Mouse (Mus musculus) forebrain, embryonic 12.5 days (tissue): Measurements from ENCODE around the gene Faiml. TPM values are rescaled to one million over a fixed set of nuclear protein-coding genes. Genes with fewer than 3 reads are reported as not detected.

ENCODE experiments used
- ATAC-seq: fragments of 200-750 bp; cut with Nextera tagmentation; 2 replicates; pipeline ENCODE4 v1.8.0; 2017; ENCODE audit warnings: moderate TSS enrichment; ENCODE audit not compliant: low FRiP score
- H3K27ac ChIP-seq: fragments of 300-500 bp; sonication (generic); 2 replicates; pipeline ENCODE4 v1.5.1; 2016; ENCODE audit warnings: mild to moderate bottlenecking
- H3K27me3 ChIP-seq: fragments of 300-500 bp; sonication (generic); 2 replicates; pipeline ENCODE4 v1.6.1; 2016; ENCODE audit warnings: mild to moderate bottlenecking
- H3K36me3 ChIP-seq: fragments of 300-500 bp; sonication (generic); replicated peaks from 2 replicates; pipeline ENCODE4 v1.6.1; 2016; ENCODE audit warnings: mild to moderate bottlenecking
- H3K4me1 ChIP-seq: fragments of 300-500 bp; sonication (generic); 2 replicates; pipeline ENCODE4 v1.6.1; 2016
- H3K4me2 ChIP-seq: fragments of 300-500 bp; sonication (generic); 2 replicates; pipeline ENCODE4 v1.6.1; 2016; ENCODE audit warnings: mild to moderate bottlenecking, moderate library complexity
- H3K4me3 ChIP-seq: fragments of 300-500 bp; sonication (generic); replicated peaks from 2 replicates; pipeline ENCODE4 v1.5.1; 2016; ENCODE audit warnings: mild to moderate bottlenecking
- H3K9ac ChIP-seq: fragments of 300-500 bp; sonication (generic); 2 replicates; pipeline ENCODE4 v1.6.1; 2016; ENCODE audit warnings: mild to moderate bottlenecking
- H3K9me3 ChIP-seq: fragments of 300-500 bp; sonication (generic); 2 replicates; pipeline ENCODE4 v1.6.1; 2016
- WGBS: fragments of 180-500 bp; shearing (Covaris S2); methylation state at CpG from one replicate; pipeline ENCODE4 v1.1.7; 2016; 5-methylcytosine and 5-hydroxymethylcytosine counted together
- polyA plus RNA-seq: library from polyadenylated mRNA; unstranded; fragments of >200 nt; fragmentation: Nextera tagmentation; extraction: Ambion mirVana; gene quantifications from 2 replicates; pipeline ENCODE4 v1.2.1, GENCODE M21; 2016

Gene Faiml
- polyA plus RNA-seq, 1 experiment from 2014 or later = not detected

DNA sequence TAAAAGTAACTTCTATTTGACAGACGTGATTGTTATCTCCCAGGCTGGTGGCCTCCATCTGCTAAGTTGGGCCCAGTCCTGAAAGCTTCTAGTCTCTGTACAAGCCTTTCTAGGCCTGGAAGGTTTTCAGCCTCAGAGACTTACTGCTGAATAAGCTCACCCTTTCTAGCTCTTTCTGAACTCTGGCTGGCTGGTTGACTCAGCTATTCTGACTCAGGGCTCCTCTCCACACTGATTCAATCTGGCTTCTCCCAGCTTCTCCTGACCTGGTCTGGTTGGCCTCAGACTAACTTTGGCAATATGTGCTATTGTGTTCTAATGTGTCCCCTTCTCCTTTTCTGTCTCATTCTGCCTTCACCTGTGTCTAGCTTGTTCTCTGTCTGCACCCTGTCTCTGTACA is 2.2 kb upstream of the Faiml start:
- Histone ChIP-seq H3K4me2 (no peak overlapping the region), H3K27me3 (no peaks in the 10 kb centered on the region), H3K27ac (no peak overlapping the region), H3K9me3 (no peaks in the 10 kb centered on the region), H3K9ac (no peak overlapping the region), H3K4me3 (no peak overlapping the region), H3K36me3 (no peaks in the 10 kb centered on the region), H3K4me1 (peaks cover 9% of the 10 kb centered on the region; the same call in 1 of the 2 replicates)
- 85% methylated on average over 1 of the region's 1 CpGs for WGBS
- no peak for ATAC-seq

DNA sequence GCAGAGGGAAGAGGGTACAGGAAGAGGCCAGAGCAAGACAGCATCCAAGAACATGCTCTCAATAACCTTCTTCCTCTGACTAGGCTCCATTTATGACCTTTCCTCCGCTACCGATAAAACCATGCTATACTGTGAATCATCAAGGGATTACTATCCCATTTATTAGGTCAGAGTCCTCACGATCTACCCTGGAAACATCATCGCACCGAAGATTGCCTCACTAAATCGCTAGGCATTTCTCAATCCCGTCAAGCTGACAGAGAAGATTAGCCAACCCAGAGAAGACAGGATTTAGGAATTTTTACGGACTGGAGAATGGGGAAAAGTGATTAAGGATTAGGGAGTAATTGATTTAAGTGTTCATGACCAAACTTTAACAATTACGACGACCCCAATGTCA is 1.2 kb upstream of the Faiml start:
- no peak for ATAC-seq
- no peak overlapping the region for H3K4me3 ChIP-seq

DNA sequence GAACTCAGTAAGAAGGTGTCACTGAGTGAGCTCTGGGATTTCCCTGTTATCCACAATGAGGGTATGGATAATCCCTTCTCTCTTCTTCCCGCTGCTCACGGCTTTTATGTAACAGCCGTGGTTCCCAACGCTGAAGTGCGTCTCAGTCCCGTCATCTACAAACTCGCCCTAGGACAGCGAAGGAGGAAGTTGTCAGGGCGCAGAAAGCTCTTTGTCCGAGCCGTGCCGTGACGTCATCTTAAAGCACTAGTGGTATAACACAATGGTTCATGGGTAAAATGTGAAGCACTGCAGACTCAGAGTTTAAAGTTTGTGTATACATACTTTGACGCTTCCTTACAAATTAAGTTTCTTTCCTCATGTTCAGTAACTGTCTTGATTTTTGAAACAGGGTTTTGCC is 7.6 kb downstream of the Faiml start:
- Histone ChIP-seq H3K4me3 (no peak overlapping the region), H3K27me3 (no peaks in the 10 kb centered on the region), H3K4me2 (no peak overlapping the region), H3K9ac (no peak overlapping the region), H3K9me3 (no peaks in the 10 kb centered on the region), H3K4me1 (no peaks in the 10 kb centered on the region), H3K27ac (no peak overlapping the region), H3K36me3 (no peaks in the 10 kb centered on the region)
- no peak for ATAC-seq
- WGBS = 87% methylated on average over 14 of the region's 14 CpGs

More for the DNA sequence above, 1.2 kb upstream of the Faiml start:
- Histone ChIP-seq H3K27me3 (no peaks in the 10 kb centered on the region), H3K4me1 (0 out of 2 replicates have a peak, but pooled peaks cover 4% of the 10 kb centered on the region), H3K36me3 (no peaks in the 10 kb centered on the region), H3K4me2 (no peak overlapping the region), H3K27ac (no peak overlapping the region), H3K9me3 (no peaks in the 10 kb centered on the region), H3K9ac (no peak overlapping the region)
- 77% methylated on average over 10 of the region's 10 CpGs for WGBS

DNA sequence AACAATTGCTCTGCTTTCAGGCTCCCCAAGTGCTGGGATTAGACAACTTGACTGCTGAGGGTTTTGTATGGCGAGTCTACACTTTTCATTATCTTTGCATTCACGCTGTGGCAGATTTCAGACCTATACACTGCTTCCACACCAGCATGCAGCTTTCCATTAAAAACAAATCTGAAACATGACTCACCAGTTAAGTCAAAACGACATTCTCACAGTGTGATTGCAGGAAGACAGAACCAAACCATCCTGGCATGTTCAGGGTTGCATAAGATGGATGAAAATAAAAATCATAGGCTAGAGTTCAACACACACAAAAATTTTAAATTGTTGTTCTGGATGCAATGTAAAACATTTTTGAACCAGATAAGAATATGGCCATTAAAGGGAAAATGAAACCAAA is 12.5 kb downstream of the Faiml start:
- ATAC-seq = no peak
- Histone ChIP-seq H3K9me3 (no peaks in the 10 kb centered on the region), H3K36me3 (no peaks in the 10 kb centered on the region), H3K4me2 (no peak overlapping the region), H3K4me3 (no peak overlapping the region), H3K27ac (no peak overlapping the region), H3K9ac (no peak overlapping the region), H3K4me1 (no peaks in the 10 kb centered on the region), H3K27me3 (no peaks in the 10 kb centered on the region)
- 50% methylated on average over 3 of the region's 3 CpGs for WGBS

DNA sequence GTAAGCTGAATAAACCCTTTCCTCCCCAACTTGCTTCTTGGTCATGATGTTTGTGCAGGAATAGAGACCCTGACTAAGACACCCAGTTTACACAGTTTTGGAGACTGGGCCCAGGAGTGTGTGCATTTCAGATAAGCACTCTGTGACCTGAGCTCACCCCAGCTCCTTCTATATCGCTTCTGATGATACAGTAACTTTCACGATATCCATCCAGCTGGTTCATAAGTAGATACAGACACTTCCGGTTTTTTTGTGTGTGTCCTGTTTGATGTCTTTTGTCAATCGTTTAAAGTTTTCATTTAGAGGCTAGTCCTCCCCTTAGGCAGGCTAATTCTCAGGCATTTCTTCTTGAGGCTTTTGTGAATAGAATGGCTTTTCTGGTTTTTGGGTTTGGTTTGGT is 15.4 kb downstream of the Faiml start:
- no peak for ATAC-seq
- Histone ChIP-seq H3K4me1 (0 out of 2 replicates have a peak, but pooled peaks cover 3% of the 10 kb centered on the region), H3K9me3 (no peaks in the 10 kb centered on the region), H3K27me3 (no peaks in the 10 kb centered on the region), H3K4me2 (no peak overlapping the region), H3K27ac (no peak overlapping the region), H3K36me3 (no peaks in the 10 kb centered on the region), H3K9ac (no peak overlapping the region), H3K4me3 (no peak overlapping the region)
- WGBS = 89% methylated on average over 4 of the region's 4 CpGs

DNA sequence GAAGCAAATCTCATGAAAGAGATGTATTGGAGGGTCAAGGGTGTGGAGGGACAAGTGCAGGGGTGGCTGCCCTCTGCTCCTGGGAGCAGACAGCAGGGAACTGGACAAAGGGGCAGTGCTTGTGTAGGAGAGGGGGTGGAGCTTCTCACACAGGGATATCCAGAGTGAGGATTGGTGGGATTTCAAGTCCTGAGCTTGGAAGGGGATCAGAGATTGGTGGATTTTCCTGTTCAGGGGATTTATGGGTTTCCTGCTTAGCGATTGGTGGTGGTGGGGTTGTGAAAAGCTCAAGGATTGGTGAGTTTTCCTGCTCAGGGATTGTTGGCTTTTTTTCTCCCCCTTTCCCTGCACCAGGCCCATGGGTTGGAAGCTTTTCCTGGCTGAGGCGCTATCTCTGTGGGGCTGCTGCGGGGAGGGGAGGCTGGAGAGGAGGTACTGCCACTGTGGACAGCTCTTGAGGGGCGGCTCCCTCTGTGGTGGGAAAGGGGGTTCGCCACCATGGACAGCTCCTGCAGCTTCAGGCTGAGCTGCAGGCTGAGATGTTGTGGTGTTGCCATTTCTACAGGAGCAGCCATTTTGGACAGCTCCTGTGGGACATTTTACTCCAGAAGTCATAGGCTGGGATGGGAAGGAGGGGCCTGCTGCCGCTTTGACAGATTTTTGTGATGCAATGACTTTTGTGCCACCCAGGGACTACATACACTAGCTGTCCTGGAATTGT is 18.9 kb downstream of the Faiml start:
- no peak overlapping the region for H3K4me2 ChIP-seq
- H3K9ac ChIP-seq = no peak overlapping the region
- H3K27ac ChIP-seq = no peak overlapping the region
- 0 out of 2 replicates have a peak, but pooled peaks cover 3% of the 10 kb centered on the region for H3K4me1 ChIP-seq
- no peak overlapping the region for H3K4me3 ChIP-seq
- H3K27me3 ChIP-seq = no peaks in the 10 kb centered on the region
- 27% methylated on average over 6 of the region's 6 CpGs for WGBS
- H3K9me3 ChIP-seq = no peaks in the 10 kb centered on the region
- ATAC-seq = no peak
- no peaks in the 10 kb centered on the region for H3K36me3 ChIP-seq

DNA sequence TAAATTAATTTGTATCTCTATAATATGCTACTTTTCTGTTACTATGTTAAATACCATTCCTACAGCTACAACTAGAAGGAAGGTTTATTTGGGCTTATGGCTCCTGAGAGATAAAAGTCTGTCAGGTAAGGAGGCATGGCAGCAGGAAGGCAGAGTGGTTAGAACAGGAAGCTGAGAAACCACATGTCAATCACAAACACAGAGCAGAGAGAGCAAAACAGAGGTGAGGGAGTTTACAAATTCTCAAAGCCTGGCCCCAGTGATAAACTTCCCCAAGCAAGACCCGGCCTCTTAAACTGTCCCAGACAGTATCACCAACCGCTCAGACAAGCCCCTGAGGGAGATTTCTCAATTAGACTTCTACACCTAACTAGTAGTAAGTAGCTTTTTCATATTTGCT is 20.9 kb downstream of the Faiml start:
- Histone ChIP-seq H3K27ac (no peak overlapping the region), H3K4me2 (no peak overlapping the region), H3K27me3 (no peaks in the 10 kb centered on the region), H3K9me3 (no peaks in the 10 kb centered on the region), H3K4me3 (no peak overlapping the region), H3K4me1 (0 out of 2 replicates have a peak, but pooled peaks cover 3% of the 10 kb centered on the region), H3K36me3 (no peaks in the 10 kb centered on the region), H3K9ac (no peak overlapping the region)
- ATAC-seq = no peak
- WGBS = 83% methylated on average over 2 of the region's 2 CpGs

DNA sequence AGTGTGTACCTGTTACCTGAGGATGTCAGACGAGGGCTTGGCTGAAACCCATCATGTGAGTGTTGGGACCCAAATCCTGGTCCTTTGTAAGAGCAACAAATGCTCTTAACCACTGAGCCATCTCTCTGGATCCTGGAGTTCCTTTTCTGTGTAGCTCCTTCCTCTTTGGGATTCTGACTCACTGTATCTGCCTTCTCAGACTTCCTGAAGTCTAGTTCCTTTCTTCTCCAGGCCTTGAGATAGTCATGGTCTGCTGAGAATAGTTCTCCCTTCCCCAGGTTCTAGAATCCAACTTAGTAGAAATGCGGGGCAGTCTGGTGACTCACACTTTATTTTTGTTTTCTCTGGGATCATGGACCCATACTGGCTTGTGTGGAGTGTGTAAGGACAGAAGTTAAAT is 24.4 kb downstream of the Faiml start:
- Histone ChIP-seq H3K4me3 (no peak overlapping the region), H3K27ac (no peak overlapping the region), H3K9me3 (no peaks in the 10 kb centered on the region), H3K4me2 (no peak overlapping the region), H3K9ac (no peak overlapping the region), H3K27me3 (no peaks in the 10 kb centered on the region), H3K4me1 (no peaks in the 10 kb centered on the region), H3K36me3 (no peaks in the 10 kb centered on the region)
- no peak for ATAC-seq
- 81% methylated on average over 2 of the region's 2 CpGs for WGBS

DNA sequence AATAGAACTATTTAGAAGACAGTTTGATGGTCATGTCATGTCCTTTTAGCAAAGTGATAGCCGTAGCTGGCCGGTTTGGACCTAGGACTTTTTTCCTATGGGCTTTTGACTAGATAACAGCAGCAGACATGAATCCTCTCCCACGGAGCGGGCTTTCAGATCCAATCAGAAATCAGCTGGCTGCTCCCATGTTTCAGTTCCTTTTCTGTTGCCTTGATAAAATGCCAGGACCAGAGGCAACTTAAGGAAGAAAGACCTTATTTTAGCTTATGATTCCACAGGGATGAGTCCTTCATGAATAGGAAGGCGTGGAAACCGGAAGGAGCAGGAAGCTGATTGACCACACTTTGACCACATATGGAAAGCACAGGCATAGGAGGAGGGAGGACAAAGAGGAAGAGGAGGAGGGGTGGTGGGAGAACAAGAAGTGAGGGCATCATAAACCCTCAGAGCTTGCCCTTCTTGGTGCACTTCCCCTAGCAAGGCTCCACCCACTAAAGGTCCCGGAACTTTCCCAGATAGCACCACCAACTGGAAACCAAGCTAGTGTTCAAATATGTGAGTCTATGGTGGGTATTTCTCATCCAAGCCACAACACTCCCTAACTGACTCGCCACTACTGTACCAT is 53.9 kb downstream of the Faiml start:
- no peak overlapping the region for H3K4me3 ChIP-seq
- no peaks in the 10 kb centered on the region for H3K36me3 ChIP-seq
- H3K9me3 ChIP-seq = no peaks in the 10 kb centered on the region
- no peak overlapping the region for H3K27ac ChIP-seq
- no peak for ATAC-seq
- 91% methylated on average over 8 of the region's 8 CpGs for WGBS
- no peaks in the 10 kb centered on the region; the same call in 1 of the 2 replicates for H3K4me1 ChIP-seq
- no peak overlapping the region for H3K4me2 ChIP-seq
- no peaks in the 10 kb centered on the region for H3K27me3 ChIP-seq
- no peak overlapping the region for H3K9ac ChIP-seq

DNA sequence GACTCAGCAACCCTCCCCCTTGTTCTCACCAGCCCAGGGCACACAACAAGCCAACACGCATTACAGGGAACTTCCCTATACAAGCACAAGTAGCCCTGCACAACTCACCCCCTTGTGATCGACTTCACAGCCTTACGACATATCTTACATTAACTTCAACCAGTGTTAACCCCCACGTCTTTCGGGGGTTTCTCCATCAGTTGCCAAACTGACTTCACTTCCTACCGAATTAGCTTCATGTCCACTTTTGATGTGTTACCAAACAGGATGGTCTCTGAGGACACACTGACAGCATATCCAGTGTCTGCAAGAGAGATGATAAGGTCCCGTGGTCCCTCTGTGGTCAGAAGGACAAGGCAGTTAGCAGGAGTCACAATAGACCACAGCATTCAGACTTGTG is 54.9 kb downstream of the Faiml start:
- Histone ChIP-seq H3K4me1 (no peaks in the 10 kb centered on the region; the same call in 1 of the 2 replicates), H3K27ac (no peak overlapping the region), H3K4me2 (no peak overlapping the region), H3K36me3 (no peaks in the 10 kb centered on the region), H3K9ac (no peak overlapping the region), H3K27me3 (no peaks in the 10 kb centered on the region), H3K9me3 (no peaks in the 10 kb centered on the region), H3K4me3 (no peak overlapping the region)
- ATAC-seq = no peak
- WGBS = 87% methylated on average over 7 of the region's 7 CpGs

DNA sequence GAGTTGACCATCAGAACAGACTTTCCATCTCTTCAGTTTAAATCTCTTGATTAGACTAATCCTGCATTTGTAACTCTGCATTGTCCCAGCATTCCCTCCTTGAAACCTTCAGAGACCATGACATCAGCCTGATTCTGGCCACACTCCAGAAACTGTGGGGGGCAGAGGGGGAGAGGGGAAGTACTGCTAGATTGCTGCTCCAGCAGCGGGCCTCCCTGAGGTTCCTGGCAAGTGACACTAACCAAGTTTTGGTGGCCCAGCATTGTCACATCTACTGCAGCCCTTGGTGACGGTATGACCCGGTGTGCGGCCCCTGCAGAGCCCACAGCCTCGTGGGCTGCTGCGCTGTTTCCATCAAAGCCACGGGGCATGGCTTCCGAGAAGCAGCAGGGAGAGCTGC is 56.8 kb downstream of the Faiml start:
- Histone ChIP-seq H3K4me1 (no peaks in the 10 kb centered on the region; the same call in 1 of the 2 replicates), H3K36me3 (no peaks in the 10 kb centered on the region), H3K4me3 (no peak overlapping the region), H3K27me3 (no peaks in the 10 kb centered on the region), H3K9me3 (no peaks in the 10 kb centered on the region), H3K9ac (no peak overlapping the region), H3K4me2 (no peak overlapping the region), H3K27ac (no peak overlapping the region)
- 67% methylated on average over 8 of the region's 8 CpGs for WGBS
- ATAC-seq = no peak
